In the genomic region with DNA sequence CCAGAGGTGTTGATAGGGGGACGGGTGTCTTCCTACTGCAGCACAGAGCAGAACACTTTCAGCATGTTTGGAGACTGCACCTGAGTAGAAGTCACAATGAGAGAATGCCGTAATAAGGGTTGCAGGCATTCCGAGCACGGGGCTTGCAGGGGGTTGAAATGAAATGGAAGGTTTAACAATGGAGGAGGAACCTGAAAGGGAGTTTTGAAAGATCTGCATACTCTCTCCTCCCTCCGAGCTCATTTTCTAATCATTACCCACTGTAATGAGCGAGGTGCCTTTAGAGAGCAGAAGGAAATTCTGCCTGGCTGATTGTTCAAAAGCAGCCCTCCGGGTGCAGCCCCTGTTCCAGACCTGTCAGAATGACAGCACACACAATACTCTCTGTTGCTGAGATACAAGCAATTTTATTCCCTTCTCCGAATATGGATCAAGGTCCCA, we compare ENCODE assay signal across 16 mouse cellular contexts.
DNase-seq lines count a peak whose midpoint lies in the region; ATAC-seq and TF ChIP-seq lines count a peak whose summit lies in the region.
"Had no signal": no experiment of that assay in that cellular context is flagged by ENCODE, and none has a peak within 500 bp of the region (broad histone marks: within the 10 kb centered on the region; RNA-seq: fewer than 3 reads in every experiment).

No protein-coding gene starts in this region.

- H3K27ac ChIP-seq in forebrain, embryonic 15.5 days (replicated peaks) = peak overlapping the region; percentile 67
- no peak overlapping the region for H3K27ac ChIP-seq in midbrain, embryonic 12.5 days (replicated peaks)
- H3K27ac ChIP-seq in liver, embryonic 12.5 days = no peak overlapping the region
- no peak overlapping the region for H3K27ac ChIP-seq in heart, adult 2 months
- H3K27ac ChIP-seq: embryonic facial prominence, embryonic 13.5 days; kidney, embryonic 15.5 days had no signal

- intact Hi-C loops in heart, adult 2 months (cut with DNase I) = no loop called here

- no peaks in the 10 kb centered on the region for H3K9me3 ChIP-seq in forebrain, embryonic 15.5 days
- H3K9me3 ChIP-seq in midbrain, embryonic 12.5 days = no peaks in the 10 kb centered on the region
- no peaks in the 10 kb centered on the region for H3K9me3 ChIP-seq in liver, embryonic 12.5 days (replicated peaks)
- H3K9me3 ChIP-seq: embryonic facial prominence, embryonic 13.5 days; G1E; kidney, embryonic 15.5 days had no signal

- DNase-seq in frontal cortex, postnatal 10 days (ENCODE audit: low spot score in 2 of 2) = peak; percentile 8 to 11
- no peak for DNase-seq in frontal cortex, postnatal 36 days (ENCODE audit: low spot score in 2 of 2)
- peak; percentile 26 for DNase-seq in retina, embryonic 14.5 days (ENCODE audit: low spot score)
- no peak for DNase-seq in heart, adult 2 months
- no peak for DNase-seq in adrenal gland, postnatal 25 days
- DNase-seq: B cell, adult 2 months; cerebellum, adult 2 months; thymus, adult 2 months had no signal

- TF ChIP-seq CTCF in heart, adult 2 months (IDR thresholded peaks at IDR 0.05) = no peak

- no peaks in the 10 kb centered on the region for H3K36me3 ChIP-seq in forebrain, embryonic 15.5 days
- H3K36me3 ChIP-seq in midbrain, embryonic 12.5 days = no peaks in the 10 kb centered on the region
- H3K36me3 ChIP-seq in liver, embryonic 12.5 days = no peaks in the 10 kb centered on the region
- H3K36me3 ChIP-seq in heart, adult 2 months (ENCODE audit: control insufficient read depth, insufficient read depth, low read length) = no peaks in the 10 kb centered on the region
- H3K36me3 ChIP-seq: embryonic facial prominence, embryonic 13.5 days; G1E; kidney, embryonic 15.5 days had no signal

- 0 out of 2 replicates have a peak overlapping the region, but pooled peaks have one; percentile 4 for H3K4me3 ChIP-seq in forebrain, embryonic 15.5 days
- H3K4me3 ChIP-seq in midbrain, embryonic 12.5 days = no peak overlapping the region
- H3K4me3 ChIP-seq in liver, embryonic 12.5 days = no peak overlapping the region
- no peak overlapping the region for H3K4me3 ChIP-seq in heart, adult 2 months
- H3K4me3 ChIP-seq: embryonic facial prominence, embryonic 13.5 days; kidney, embryonic 15.5 days had no signal

- 4% methylated on average over 8 of the region's 8 CpGs for WGBS in forebrain, embryonic 15.5 days
- 34% methylated on average over 8 of the region's 8 CpGs for WGBS in midbrain, embryonic 12.5 days
- WGBS in liver, embryonic 12.5 days (ENCODE audit: insufficient replicate concordance) = 58% methylated on average over 8 of the region's 8 CpGs
- WGBS in heart, adult 2 months = 63% methylated on average over 8 of the region's 8 CpGs

- TF ChIP-seq EP300 in heart, adult 2 months (IDR thresholded peaks at IDR 0.05; ENCODE audit: insufficient read depth, low read depth, low read length) = no peak

- no peak overlapping the region for H3K9ac ChIP-seq in forebrain, embryonic 15.5 days (replicated peaks)
- H3K9ac ChIP-seq in midbrain, embryonic 12.5 days (replicated peaks) = no peak overlapping the region
- H3K9ac ChIP-seq in liver, embryonic 12.5 days = no peak overlapping the region
- no peak overlapping the region for H3K9ac ChIP-seq in heart, adult 2 months (ENCODE audit: low read depth, low read length)
- H3K9ac ChIP-seq: embryonic facial prominence, embryonic 13.5 days; kidney, embryonic 15.5 days had no signal

- peak overlapping the region; percentile 24 for H3K4me2 ChIP-seq in forebrain, embryonic 15.5 days (replicated peaks)
- no peak overlapping the region for H3K4me2 ChIP-seq in midbrain, embryonic 12.5 days (replicated peaks)
- H3K4me2 ChIP-seq in liver, embryonic 12.5 days = no peak overlapping the region
- H3K4me2 ChIP-seq: embryonic facial prominence, embryonic 13.5 days; kidney, embryonic 15.5 days; liver, embryonic 11.5 days had no signal

- TF ChIP-seq POLR2A in heart, adult 2 months (IDR thresholded peaks at IDR 0.05; ENCODE audit: insufficient read depth, low read depth, low read length) = no peak

- peaks cover 6% of the 10 kb centered on the region for H3K4me1 ChIP-seq in forebrain, embryonic 15.5 days
- peaks cover 6% of the 10 kb centered on the region for H3K4me1 ChIP-seq in midbrain, embryonic 12.5 days
- H3K4me1 ChIP-seq in liver, embryonic 12.5 days = no peaks in the 10 kb centered on the region
- H3K4me1 ChIP-seq in heart, adult 2 months (ENCODE audit: control insufficient read depth, insufficient read depth, low read length) = no peaks in the 10 kb centered on the region
- H3K4me1 ChIP-seq: embryonic facial prominence, embryonic 13.5 days; kidney, embryonic 15.5 days had no signal

- peak; percentile 97 for ATAC-seq in forebrain, embryonic 15.5 days (replicated peaks)
- ATAC-seq in midbrain, embryonic 12.5 days (ENCODE audit: low FRiP score, low read depth) = peak; percentile 83
- no peak for ATAC-seq in liver, embryonic 12.5 days
- ATAC-seq: lung, postnatal 0 days had no signal

- H3K79me2 ChIP-seq in heart, adult 2 months (replicated peaks; ENCODE audit: control insufficient read depth, insufficient read depth, low read length) = no peaks in the 10 kb centered on the region

- H3K27me3 ChIP-seq in forebrain, embryonic 15.5 days = no peaks in the 10 kb centered on the region
- no peaks in the 10 kb centered on the region for H3K27me3 ChIP-seq in midbrain, embryonic 12.5 days
- H3K27me3 ChIP-seq in liver, embryonic 12.5 days (replicated peaks) = no peaks in the 10 kb centered on the region
- no peaks in the 10 kb centered on the region for H3K27me3 ChIP-seq in heart, adult 2 months (ENCODE audit: control insufficient read depth, insufficient read depth, low read length)
- H3K27me3 ChIP-seq: embryonic facial prominence, embryonic 13.5 days; kidney, embryonic 15.5 days had no signal

Comparison
In these comparisons a context has a peak if more than half of its experiments do, and no peak if none do; other contexts are left out.
1. DNase-seq: peak in frontal cortex, postnatal 10 days (2 of 2) and retina, embryonic 14.5 days (single experiment); none in frontal cortex, postnatal 36 days (0 of 2), heart, adult 2 months (0 of 2) and adrenal gland, postnatal 25 days (single experiment).